In the genomic region with DNA sequence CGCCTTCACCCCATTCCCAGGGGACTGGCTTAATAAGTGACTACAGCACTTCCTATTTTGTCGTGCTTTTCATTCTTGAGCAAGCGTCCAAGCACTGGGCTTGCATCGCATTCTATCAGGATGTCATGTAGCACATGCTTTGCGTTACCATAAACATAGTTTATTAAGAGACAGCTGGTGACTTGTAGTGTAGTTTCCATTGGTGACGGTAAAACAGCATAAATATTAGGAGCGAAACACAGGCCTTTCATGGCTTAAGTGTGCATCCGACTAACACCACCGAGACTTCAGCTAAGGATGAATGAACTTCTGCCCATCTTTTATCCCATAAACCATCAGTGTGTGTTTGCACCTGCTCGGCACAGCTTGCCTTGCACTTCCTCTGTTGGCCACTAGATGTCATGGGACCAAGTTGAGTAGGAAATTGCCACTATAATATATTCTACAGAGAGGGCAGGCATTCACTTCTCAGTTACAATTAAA, we compare ENCODE assay signal across 9 mouse cellular contexts. TPM values are rescaled to one million over a fixed set of nuclear protein-coding genes. Genes with fewer than 3 reads are reported as not detected.
DNase-seq lines count a peak whose midpoint lies in the region; ATAC-seq and TF ChIP-seq lines count a peak whose summit lies in the region.
"Had no signal": no experiment of that assay in that cellular context is flagged by ENCODE, and none has a peak within 500 bp of the region (broad histone marks: within the 10 kb centered on the region; RNA-seq: fewer than 3 reads in every experiment).

No protein-coding gene starts in this region.

- peak; percentile 90 for TF ChIP-seq CTCF in intestine, postnatal 0 days (IDR thresholded peaks at IDR 0.05; ENCODE audit: low read depth)

- no peak overlapping the region for H3K27ac ChIP-seq in midbrain, embryonic 10.5 days (replicated peaks)
- H3K27ac ChIP-seq in midbrain, embryonic 16.5 days (ENCODE audit: low read length): no peak overlapping the region
- no peak overlapping the region for H3K27ac ChIP-seq in forebrain, embryonic 16.5 days (ENCODE audit: low read length)
- H3K27ac ChIP-seq in intestine, postnatal 0 days (ENCODE audit: low read depth, low read length): no peak overlapping the region
- H3K27ac ChIP-seq: neural tube, embryonic 12.5 days had no signal

- no peak overlapping the region for H3ac ChIP-seq in myocyte (ENCODE audit: control insufficient read depth, insufficient read length)

- H3K36me3 ChIP-seq in midbrain, embryonic 10.5 days: no peaks in the 10 kb centered on the region
- H3K36me3 ChIP-seq in midbrain, embryonic 16.5 days (ENCODE audit: control insufficient read depth, insufficient read depth, low read length): no peaks in the 10 kb centered on the region
- H3K36me3 ChIP-seq in forebrain, embryonic 16.5 days (ENCODE audit: control insufficient read depth, insufficient read depth): no peaks in the 10 kb centered on the region
- H3K36me3 ChIP-seq in intestine, postnatal 0 days (ENCODE audit: control insufficient read depth, insufficient read depth): no peaks in the 10 kb centered on the region
- H3K36me3 ChIP-seq in myocyte (ENCODE audit: control insufficient read depth, insufficient read depth): no peaks in the 10 kb centered on the region
- H3K36me3 ChIP-seq: neural tube, embryonic 12.5 days had no signal

- no peaks in the 10 kb centered on the region for H3K79me2 ChIP-seq in myocyte (ENCODE audit: control insufficient read depth, insufficient read depth)

- H3K4me1 ChIP-seq in midbrain, embryonic 10.5 days: peaks cover 6% of the 10 kb centered on the region; the same call in 1 of the 2 replicates
- H3K4me1 ChIP-seq in midbrain, embryonic 16.5 days (ENCODE audit: control insufficient read depth, insufficient read depth, low read length): no peaks in the 10 kb centered on the region
- H3K4me1 ChIP-seq in forebrain, embryonic 16.5 days (replicated peaks; ENCODE audit: control insufficient read depth, insufficient read depth, low read length): no peaks in the 10 kb centered on the region
- no peaks in the 10 kb centered on the region for H3K4me1 ChIP-seq in intestine, postnatal 0 days (replicated peaks; ENCODE audit: control insufficient read depth, insufficient read depth, low read length)
- H3K4me1 ChIP-seq: neural tube, embryonic 12.5 days had no signal

- no peak for TF ChIP-seq POLR2A in myocyte (IDR thresholded peaks at IDR 0.05; ENCODE audit: insufficient read length, low read depth)

- DNase-seq in midbrain, embryonic 10.5 days (ENCODE audit: low spot score): peak; percentile 64
- DNase-seq in c-Kit-positive CD71-positive TER-119-positive erythroid progenitor cells, embryonic 14.5 days (ENCODE audit: low spot score): peak; percentile 13
- DNase-seq in left cerebral cortex, postnatal 25 days (ENCODE audit: low spot score in 2 of 2): peak; percentile 72 to 77
- peak; percentile 83 for DNase-seq in testis, postnatal 10 days (ENCODE audit: low spot score)

- peaks cover 11% of the 10 kb centered on the region for H3K27me3 ChIP-seq in midbrain, embryonic 10.5 days (ENCODE audit: low read depth, poor library complexity, severe bottlenecking)
- H3K27me3 ChIP-seq in midbrain, embryonic 16.5 days (ENCODE audit: control insufficient read depth, insufficient read depth, low read depth, low read length): peaks cover 3% of the 10 kb centered on the region; the same call in 1 of the 2 replicates
- no peaks in the 10 kb centered on the region for H3K27me3 ChIP-seq in forebrain, embryonic 16.5 days (replicated peaks; ENCODE audit: control insufficient read depth, insufficient read depth, low read length)
- no peaks in the 10 kb centered on the region for H3K27me3 ChIP-seq in intestine, postnatal 0 days (replicated peaks; ENCODE audit: control insufficient read depth, insufficient read depth, low read length)
- no peaks in the 10 kb centered on the region for H3K27me3 ChIP-seq in myocyte (ENCODE audit: control insufficient read depth, insufficient read depth, insufficient read length)

- no peak overlapping the region for H3K4me3 ChIP-seq in midbrain, embryonic 10.5 days
- no peak overlapping the region for H3K4me3 ChIP-seq in midbrain, embryonic 16.5 days (ENCODE audit: low read depth, low read length)
- no peak overlapping the region for H3K4me3 ChIP-seq in forebrain, embryonic 16.5 days (replicated peaks; ENCODE audit: low read length)
- no peak overlapping the region for H3K4me3 ChIP-seq in intestine, postnatal 0 days (ENCODE audit: low read depth, low read length)
- no peak overlapping the region for H3K4me3 ChIP-seq in myocyte
- H3K4me3 ChIP-seq: neural tube, embryonic 12.5 days had no signal

- H3K4me2 ChIP-seq in midbrain, embryonic 16.5 days (ENCODE audit: low read length): no peak overlapping the region
- no peak overlapping the region for H3K4me2 ChIP-seq in forebrain, embryonic 16.5 days (ENCODE audit: low read length)
- H3K4me2 ChIP-seq in intestine, postnatal 0 days (replicated peaks; ENCODE audit: low read depth): no peak overlapping the region
- H3K4me2 ChIP-seq in myocyte (ENCODE audit: low read depth): no peak overlapping the region
- H3K4me2 ChIP-seq: neural tube, embryonic 12.5 days had no signal

- intact Hi-C loops in left cerebral cortex, postnatal 25 days (cut with DNase I): loop anchor here (1.0 kb wide), 1 partner anchor 227 kb away; no protein-coding TSS in a partner anchor

- no peaks in the 10 kb centered on the region for H3K9me3 ChIP-seq in midbrain, embryonic 10.5 days (replicated peaks)
- no peaks in the 10 kb centered on the region for H3K9me3 ChIP-seq in midbrain, embryonic 16.5 days (replicated peaks; ENCODE audit: control insufficient read depth, low read length, poor library complexity, severe bottlenecking)
- no peaks in the 10 kb centered on the region for H3K9me3 ChIP-seq in forebrain, embryonic 16.5 days (ENCODE audit: control insufficient read depth, low read length)
- H3K9me3 ChIP-seq in intestine, postnatal 0 days (ENCODE audit: control insufficient read depth): no peaks in the 10 kb centered on the region
- H3K9me3 ChIP-seq: neural tube, embryonic 12.5 days had no signal

- 54% methylated on average over 10 of the region's 10 CpGs for WGBS in midbrain, embryonic 10.5 days
- 43% methylated on average over 10 of the region's 10 CpGs for WGBS in midbrain, embryonic 16.5 days
- 41% methylated on average over 10 of the region's 10 CpGs for WGBS in forebrain, embryonic 16.5 days
- 32% methylated on average over 10 of the region's 10 CpGs for WGBS in intestine, postnatal 0 days

- ATAC-seq in midbrain, embryonic 16.5 days: no peak
- ATAC-seq in forebrain, embryonic 16.5 days: peak; percentile 78
- peak; percentile 40; the same call in 1 of the 2 replicates for ATAC-seq in intestine, postnatal 0 days

- no peak overlapping the region for H3K9ac ChIP-seq in midbrain, embryonic 16.5 days (ENCODE audit: low read depth, low read length)
- no peak overlapping the region for H3K9ac ChIP-seq in forebrain, embryonic 16.5 days (replicated peaks; ENCODE audit: low read depth, low read length)
- H3K9ac ChIP-seq in intestine, postnatal 0 days (ENCODE audit: low read depth, low read length): no peak overlapping the region
- H3K9ac ChIP-seq: neural tube, embryonic 12.5 days had no signal

TF ChIP-seq in myocyte, 11 proteins besides CTCF, POLR2A, EP300 and RAD21:
- TF ChIP-seq MYOD1 (IDR thresholded peaks at IDR 0.05; ENCODE audit: control insufficient read depth in 1 of 3, insufficient read length in 2 of 3, low read depth in 2 of 3) (peak in 2 of 3 experiments; percentile 42 to 52), CEBPB (IDR thresholded peaks at IDR 0.05; ENCODE audit: insufficient read depth, poor library complexity, severe bottlenecking) (no peak)

RNA-seq across cellular contexts. Expression of gene Aldh1a3, which starts 7.2 kb away (rescaled TPM):
- 0.94 and 9.2 TPM in 2 replicates for polyA plus RNA-seq in midbrain, embryonic 10.5 days (2016; fragmentation: Nextera tagmentation; extraction: Ambion mirVana)
- 0.99 and 1.4 TPM in 2 replicates for polyA plus RNA-seq in midbrain, embryonic 16.5 days (2015; fragmentation: Nextera tagmentation; extraction: Ambion mirVana)
- polyA plus RNA-seq in forebrain, embryonic 16.5 days (2015; fragmentation: Nextera tagmentation; extraction: Ambion mirVana): 4.8 and 7.3 TPM in 2 replicates
- 45.4 and 46.6 TPM in 2 replicates for polyA plus RNA-seq in intestine, postnatal 0 days (2015; fragmentation: Nextera tagmentation; extraction: Ambion mirVana)
- 1 to 10 TPM; 1.5 to 2.8 TPM for total RNA-seq in left cerebral cortex, postnatal 25 days (2021)
- polyA plus RNA-seq in myocyte (2012; fragmentation: generic; extraction: Trizol): 2.0 TPM

RNA-seq across cellular contexts. Expression of gene Lrrk1, which starts 46.3 kb away (rescaled TPM):
- polyA plus RNA-seq in midbrain, embryonic 10.5 days (2016; fragmentation: Nextera tagmentation; extraction: Ambion mirVana): 4.6 and 6.0 TPM in 2 replicates
- polyA plus RNA-seq in midbrain, embryonic 16.5 days (2015; fragmentation: Nextera tagmentation; extraction: Ambion mirVana): 2.8 and 3.4 TPM in 2 replicates
- 2.7 and 3.2 TPM in 2 replicates for polyA plus RNA-seq in forebrain, embryonic 16.5 days (2015; fragmentation: Nextera tagmentation; extraction: Ambion mirVana)
- polyA plus RNA-seq in intestine, postnatal 0 days (2015; fragmentation: Nextera tagmentation; extraction: Ambion mirVana): 6.1 and 8.0 TPM in 2 replicates
- 1 to 10 TPM; 3.8 to 4.9 TPM for total RNA-seq in left cerebral cortex, postnatal 25 days (2021)
- 24.8 TPM for polyA plus RNA-seq in myocyte (2012; fragmentation: generic; extraction: Trizol)

Comparison
In these comparisons a context has a peak if more than half of its experiments do, and no peak if none do; other contexts are left out.
1. DNase-seq: peak in every context shown above with its lines; median percentile 83 in testis, postnatal 10 days; 74 in left cerebral cortex, postnatal 25 days; 64 in midbrain, embryonic 10.5 days; 13 in c-Kit-positive CD71-positive TER-119-positive erythroid progenitor cells, embryonic 14.5 days.